Mouse (Mus musculus) testis, postnatal 10 days (tissue): ENCODE data around the gene Fer.

Source experiments
- DNase-seq: peaks from one replicate; pipeline ENCODE4 v3.0.0; 2021; ENCODE audit warnings: low spot score

The Fer gene

GRCm38 (mm10) chr17:64140063-64140850, 277.4 kb downstream of the Fer start:
- no peak for DNase-seq

- no peak for DNase-seq
Measured at GRCm38 (mm10) chr17:64141856-64142255, 279.0 kb downstream of the Fer start.

DNA sequence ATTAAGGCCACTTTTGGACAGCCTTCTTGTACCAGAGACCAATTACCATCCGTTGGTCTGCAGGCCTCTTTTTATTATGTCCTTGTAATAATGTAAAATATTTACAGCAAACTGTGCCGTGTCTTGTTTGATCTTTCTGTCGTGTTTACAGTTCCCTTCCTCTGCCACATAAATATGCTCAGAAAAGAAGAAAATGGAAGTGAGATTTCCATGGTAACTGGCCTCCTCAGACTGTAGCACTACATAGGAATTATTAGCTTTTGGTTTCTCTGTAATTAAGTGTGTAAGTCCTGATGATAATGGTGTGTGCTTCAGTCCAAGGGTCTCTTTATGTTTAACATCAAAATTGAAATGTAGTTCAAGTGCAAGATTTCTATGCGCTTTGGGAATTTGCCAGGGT, 283.5 kb downstream of the Fer start:
- DNase-seq, result no peak

GRCm38 (mm10) chr17:64150717-64151116, 287.9 kb downstream of the Fer start:
- no peak for DNase-seq

- DNase-seq, result no peak
Measured at GRCm38 (mm10) chr17:64167731-64168130, 304.9 kb downstream of the Fer start.

DNA sequence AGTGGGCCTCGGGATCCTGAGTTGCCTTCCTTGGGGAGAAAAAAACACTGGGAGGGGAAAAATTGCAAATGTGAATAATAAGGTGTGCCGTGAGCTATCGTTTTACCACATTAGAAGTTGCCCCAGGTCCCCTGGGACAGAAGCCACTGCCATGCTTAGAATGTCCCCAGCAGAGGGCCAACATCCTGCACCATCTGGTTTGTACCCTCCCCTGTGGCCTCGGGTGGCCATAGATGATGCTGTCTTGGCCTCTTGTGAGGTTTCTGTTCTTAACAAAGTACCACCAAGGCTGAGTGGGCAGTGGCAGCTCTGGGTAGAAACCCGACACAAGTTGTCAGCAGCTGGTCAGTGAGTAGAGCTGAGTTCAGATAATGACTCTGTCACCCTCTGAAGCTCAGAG, 307.2 kb downstream of the Fer start:
- DNase-seq, result no peak

DNA sequence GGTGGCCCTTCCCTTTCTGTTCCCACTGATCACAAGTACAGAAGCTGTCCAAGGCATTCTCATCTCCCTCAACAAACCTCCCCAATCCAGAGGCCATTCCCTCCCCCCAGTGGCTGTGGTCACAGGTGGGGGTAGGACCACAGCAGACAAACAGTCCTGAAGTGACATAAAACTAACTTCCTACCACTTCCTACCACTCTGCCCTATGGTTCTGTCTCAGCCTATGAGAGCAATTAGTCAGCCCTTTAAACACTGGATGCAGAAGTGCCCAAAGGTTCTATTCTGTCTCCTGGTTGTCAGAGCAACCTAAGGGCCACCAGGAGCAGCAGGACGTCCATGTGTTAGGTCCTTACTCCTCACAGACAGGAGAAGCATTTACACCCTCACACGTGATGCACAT, 309.6 kb downstream of the Fer start:
- DNase-seq, result no peak

GRCm38 (mm10) chr17:64180546-64180945, 317.7 kb downstream of the Fer start:
- DNase-seq, result no peak

GRCm38 (mm10) chr17:64181291-64181690, 318.4 kb downstream of the Fer start:
- DNase-seq, result no peak

DNA sequence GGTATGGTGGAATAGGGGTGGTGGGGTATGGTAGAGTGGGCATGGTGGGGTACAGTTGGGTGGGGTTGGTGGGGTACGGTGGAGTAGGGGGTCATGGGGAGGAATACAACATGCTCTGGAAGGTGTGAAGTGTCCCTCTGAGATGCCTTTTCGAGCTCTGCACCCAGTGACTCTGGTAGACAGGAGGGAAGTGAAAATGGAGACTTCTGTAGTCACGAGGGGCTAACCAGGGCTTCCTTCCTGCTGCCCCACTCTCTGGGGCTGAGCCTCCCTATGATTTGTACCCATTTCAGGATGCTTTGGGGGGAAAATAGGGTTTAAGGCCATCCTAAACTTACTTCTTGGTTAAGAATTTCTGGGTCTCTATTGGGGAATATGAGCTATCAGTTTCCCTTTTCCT, 319.7 kb downstream of the Fer start:
- no peak for DNase-seq

DNA sequence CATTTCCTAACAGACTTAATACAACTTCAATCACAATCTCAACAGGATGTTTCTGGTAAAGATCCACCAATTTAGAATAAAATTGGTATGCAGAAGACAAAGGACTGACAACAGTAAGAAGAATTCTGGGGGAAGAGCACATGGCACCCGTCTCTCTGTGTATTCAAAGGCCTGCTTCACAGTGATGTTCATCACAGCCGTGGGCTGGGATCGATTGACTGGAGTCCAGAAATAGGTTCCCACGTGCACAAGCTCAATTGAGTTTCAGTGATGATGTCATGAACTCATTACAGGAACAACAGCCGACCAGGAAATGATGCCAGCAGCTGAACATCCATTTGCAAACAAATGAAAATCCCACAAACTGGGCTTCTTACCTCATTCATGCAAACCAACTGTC, 320.3 kb downstream of the Fer start:
- DNase-seq, result no peak
